Mouse (Mus musculus) left cerebral cortex, adult 11 months (tissue): ENCODE measurements at regions not wholly inside any gene's neighbourhood (a gene's known extent, or its start where the extent isn't known, plus 50 kb on each side); places are given as distances from the start of the nearest gene placed in this dataset.

Source experiments
- DNase-seq: peaks from one replicate; pipeline ENCODE4 v3.0.0; 2022; ENCODE audit warnings: low spot score

- no peak for DNase-seq
Measured at GRCm38 (mm10) chr3:6675354-6675753, 55.1 kb upstream of the 1700008P02Rik start.
